Mouse (Mus musculus): ENCODE data around the gene Slc35b1. TPM values are rescaled to one million over a fixed set of nuclear protein-coding genes. Genes with fewer than 3 reads are reported as not detected.

Slc35b1 gene
- total and polyA plus RNA-seq, 3 experiments: 47.0 to 125 (median 75.1) TPM

DNA sequence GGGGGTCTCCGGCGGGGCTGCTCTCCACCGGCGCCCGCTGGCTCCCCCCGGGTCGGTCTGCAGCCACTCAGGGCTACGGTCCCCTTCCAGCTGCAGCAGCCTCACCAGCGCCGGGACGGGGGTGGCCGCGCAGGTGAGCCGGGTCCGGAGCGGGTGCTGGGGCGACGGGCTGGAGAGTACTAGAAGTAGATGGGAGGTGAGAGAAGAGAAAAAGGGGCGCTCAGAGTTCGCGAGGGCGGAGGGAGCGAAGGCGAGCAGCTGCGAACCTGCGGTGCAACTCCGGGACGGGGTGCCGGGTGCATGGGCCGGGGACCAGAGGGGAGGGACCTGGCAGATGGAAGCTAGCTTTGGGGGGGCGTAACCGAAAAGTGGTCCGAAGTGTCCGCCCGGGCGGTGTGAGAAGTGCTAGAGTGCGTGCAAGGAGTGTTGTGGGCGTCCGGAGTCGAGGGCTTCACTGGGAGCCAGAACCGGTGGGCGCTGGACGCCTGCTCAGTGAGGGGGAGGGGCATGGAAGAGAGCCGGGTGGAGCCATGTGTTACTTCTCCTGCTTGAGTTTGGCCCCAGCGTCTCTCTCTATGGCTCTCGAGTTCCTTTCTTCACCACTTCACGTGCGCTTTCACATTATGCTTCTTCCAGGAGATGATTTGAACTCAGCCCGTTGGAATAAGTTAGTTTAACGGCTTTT, 47.2 kb upstream of the Slc35b1 start:
- no peaks in the 10 kb centered on the region for H3K79me2 ChIP-seq (replicated peaks; ENCODE audit: control insufficient read depth, extremely low read depth, insufficient read depth, poor library complexity, severe bottlenecking)
- no peak for DNase-seq (ENCODE audit: extremely low read depth)
- peak overlapping the region; percentile 91 for H3K4me2 ChIP-seq (ENCODE audit: insufficient read depth, low read depth, poor library complexity, severe bottlenecking)
- dilution Hi-C loops (cut with MboI; ENCODE audit: extremely low pct_ligation_motif_present, extremely low pct_unique_long_range_greater_than_20kb, low sequenced_read_pairs): no loop called here
- TF ChIP-seq BHLHE40 (IDR thresholded peaks at IDR 0.05; ENCODE audit: low read depth, low read length): peak; percentile 42; the same call in 1 of the 2 replicates
- TF ChIP-seq RCOR1 (conservative IDR thresholded peaks at IDR 0.05; ENCODE audit: low read depth, low read length): no peak
- TF ChIP-seq NELFE (IDR thresholded peaks at IDR 0.05; ENCODE audit: low read depth, low read length): no peak
- peak; percentile 54; the same call in 1 of the 2 replicates for TF ChIP-seq CHD2 (IDR thresholded peaks at IDR 0.05; ENCODE audit: low read length)
- TF ChIP-seq MEF2A (IDR thresholded peaks at IDR 0.05; ENCODE audit: borderline replicate concordance, low read depth, low read length): no peak
- TF ChIP-seq KAT2A (IDR thresholded peaks at IDR 0.05; ENCODE audit: insufficient replicate concordance, low read length): 0 out of 2 replicates have a peak, but pooled peaks have one; percentile 15
- TF ChIP-seq RAD21 (IDR thresholded peaks at IDR 0.05; ENCODE audit: low read depth, low read length): no peak
- TF ChIP-seq TBP (conservative IDR thresholded peaks at IDR 0.05; ENCODE audit: low read depth, low read length): no peak
- TF ChIP-seq UBTF (IDR thresholded peaks at IDR 0.05; ENCODE audit: low read depth, low read length): no peak
- peak; percentile 72; the same call in 1 of the 2 replicates for TF ChIP-seq MXI1 (IDR thresholded peaks at IDR 0.05; ENCODE audit: low read depth, low read length)
- peak; percentile 60 for TF ChIP-seq MAX (IDR thresholded peaks at IDR 0.05; ENCODE audit: low read length)
- TF ChIP-seq ETS1 (conservative IDR thresholded peaks at IDR 0.05; ENCODE audit: low read depth, low read length): no peak
- 0 out of 2 replicates have a peak, but pooled peaks have one; percentile 41 for TF ChIP-seq MYC (IDR thresholded peaks at IDR 0.05; ENCODE audit: low read depth, low read length)
- H3K27ac ChIP-seq (ENCODE audit: insufficient read depth, low read depth): no peak overlapping the region
- peaks cover 7 to 33% of the 10 kb centered on the region in 2 experiments; a peak in 3 of 4 replicates for H3K4me1 ChIP-seq (ENCODE audit: control insufficient read depth in 1 of 2, insufficient read depth in 2 of 2)
- H3K4me3 ChIP-seq (replicated peaks in 1 of 3; ENCODE audit: low read depth in 2 of 3, low read length in 2 of 3, poor library complexity in 1 of 3): peak overlapping the region; percentile 40 to 66 (median 44)
- H3K9ac ChIP-seq (ENCODE audit: insufficient read depth, low read depth): peak overlapping the region; percentile 41
- H3K9me3 ChIP-seq (replicated peaks; ENCODE audit: low read length): no peaks in the 10 kb centered on the region
- H3K27me3 ChIP-seq (replicated peaks): peaks cover 73% of the 10 kb centered on the region
- in situ Hi-C loops (cut with MboI; ENCODE audit: low pct_ligation_motif_present, low pct_unique_long_range_greater_than_20kb, low sequenced_read_pairs): no loop called here
- no peaks in the 10 kb centered on the region for H3K36me3 ChIP-seq (replicated peaks in 1 of 2; ENCODE audit: control insufficient read depth in 1 of 2, insufficient read depth in 1 of 2, low read length in 1 of 2)

DNA sequence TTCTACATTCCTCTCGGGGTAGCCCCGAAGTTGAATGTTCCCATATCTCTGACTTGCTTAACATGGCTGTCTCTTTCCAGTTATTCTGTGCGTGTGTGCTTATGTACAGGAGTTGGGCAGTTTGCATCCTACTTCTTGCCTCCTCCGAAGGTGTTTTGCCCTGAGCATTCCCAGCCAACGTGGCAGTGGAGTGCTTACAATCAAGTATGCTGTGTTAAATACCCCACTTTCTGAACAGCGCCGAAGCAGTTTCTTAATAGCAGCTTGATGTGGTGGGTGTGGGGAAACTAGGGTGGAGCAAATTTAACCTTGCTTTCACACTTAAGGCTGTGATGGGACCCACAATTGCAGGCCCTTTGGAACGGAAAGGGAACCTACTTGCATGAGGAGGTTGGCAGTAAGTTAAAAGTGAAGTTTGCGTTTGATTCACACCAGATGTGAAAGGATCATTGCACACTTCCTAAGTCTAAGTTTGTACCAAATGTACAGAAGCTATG, 46.6 kb upstream of the Slc35b1 start:
- Histone ChIP-seq H3K4me3 (replicated peaks in 1 of 3; ENCODE audit: low read depth in 2 of 3, low read length in 2 of 3, poor library complexity in 1 of 3) (peak overlapping the region in 2 of 3 experiments; percentile 44 to 66), H3K4me1 (ENCODE audit: control insufficient read depth in 1 of 2, insufficient read depth in 2 of 2) (peaks cover 7 to 33% of the 10 kb centered on the region in 2 experiments; a peak in 3 of 4 replicates), H3K9ac (ENCODE audit: insufficient read depth, low read depth) (no peak overlapping the region), H3K9me3 (replicated peaks; ENCODE audit: low read length) (no peaks in the 10 kb centered on the region), H3K79me2 (replicated peaks; ENCODE audit: control insufficient read depth, extremely low read depth, insufficient read depth, poor library complexity, severe bottlenecking) (no peaks in the 10 kb centered on the region), H3K27me3 (replicated peaks) (peaks cover 74% of the 10 kb centered on the region), H3K27ac (ENCODE audit: insufficient read depth, low read depth) (no peak overlapping the region), H3K4me2 (ENCODE audit: insufficient read depth, low read depth, poor library complexity, severe bottlenecking) (peak overlapping the region; percentile 91), H3K36me3 (replicated peaks in 1 of 2; ENCODE audit: control insufficient read depth in 1 of 2, insufficient read depth in 1 of 2, low read length in 1 of 2) (no peaks in the 10 kb centered on the region)
- TF ChIP-seq ZNF384 (IDR thresholded peaks at IDR 0.05; ENCODE audit: low read depth, low read length) (no peak), RCOR1 (conservative IDR thresholded peaks at IDR 0.05; ENCODE audit: low read depth, low read length) (no peak), USF1 (IDR thresholded peaks at IDR 0.05; ENCODE audit: low read depth, low read length) (no peak), POLR2AphosphoS2 (IDR thresholded peaks at IDR 0.05; ENCODE audit: low read depth, low read length) (no peak), ELF1 (IDR thresholded peaks at IDR 0.05; ENCODE audit: low read depth, low read length) (no peak), UBTF (IDR thresholded peaks at IDR 0.05; ENCODE audit: low read depth, low read length) (no peak), ZKSCAN1 (IDR thresholded peaks at IDR 0.05; ENCODE audit: borderline replicate concordance, low read depth, low read length) (no peak), MAZ (IDR thresholded peaks at IDR 0.05; ENCODE audit: low read depth, low read length) (no peak), POLR2A (IDR thresholded peaks at IDR 0.05; ENCODE audit: low read depth, low read length) (no peak), SMC3 (IDR thresholded peaks at IDR 0.05; ENCODE audit: low read depth, low read length) (no peak), JUN (IDR thresholded peaks at IDR 0.05; ENCODE audit: insufficient read depth, low read depth, low read length) (no peak), NRF1 (IDR thresholded peaks at IDR 0.05; ENCODE audit: low read depth, low read length) (no peak)
- in situ Hi-C loops (cut with MboI; ENCODE audit: low pct_ligation_motif_present, low pct_unique_long_range_greater_than_20kb, low sequenced_read_pairs): no loop called here
- dilution Hi-C loops (cut with MboI; ENCODE audit: extremely low pct_ligation_motif_present, extremely low pct_unique_long_range_greater_than_20kb, low sequenced_read_pairs): no loop called here
- no peak for DNase-seq (ENCODE audit: extremely low read depth)

All from CH12.LX (cell line).